Mouse (Mus musculus) mature B cell (primary cell): ENCODE data around the gene Gtse1.

ENCODE experiments used
- in situ Hi-C: fragments of 300-500 bp; cut with MboI; formaldehyde crosslinking; loops from 2 replicates; pipeline ENCODE4 v1.14.3; 2019

The Gtse1 gene

GRCm38 (mm10) chr15:85867696-85868095, 8.2 kb downstream of the Gtse1 start:
- in situ Hi-C loops: loop anchor here (10.0 kb wide), 1 partner anchor 253 kb away; no protein-coding TSS in a partner anchor

GRCm38 (mm10) chr15:85877336-85877735, 17.8 kb downstream of the Gtse1 start:
- in situ Hi-C loops: no loop called here

- in situ Hi-C loops: no loop called here
These were observed 19.4 kb downstream of the Gtse1 start, which contains the start of gene Trmu for GRCm38 (mm10) chr15:85878848-85879497. Gene Trmu (plus strand): TSS chr15:85879312.

GRCm38 (mm10) chr15:85879498-85879895, 20.0 kb downstream of the Gtse1 start:
- in situ Hi-C loops: no loop called here

GRCm38 (mm10) chr15:85885606-85886005, 26.1 kb downstream of the Gtse1 start:
- in situ Hi-C loops: no loop called here

- in situ Hi-C loops: no loop called here
These were observed 29.7 kb downstream of the Gtse1 start for GRCm38 (mm10) chr15:85889235-85889634.

- in situ Hi-C loops: no loop called here
These were observed 32.4 kb downstream of the Gtse1 start for GRCm38 (mm10) chr15:85891971-85892370.

GRCm38 (mm10) chr15:85892498-85893118, 33.1 kb downstream of the Gtse1 start:
- in situ Hi-C loops: no loop called here

GRCm38 (mm10) chr15:85893871-85894270, 34.3 kb downstream of the Gtse1 start:
- in situ Hi-C loops: no loop called here

- in situ Hi-C loops: no loop called here
These were observed 36.7 kb downstream of the Gtse1 start for GRCm38 (mm10) chr15:85896284-85896683.

GRCm38 (mm10) chr15:85897113-85897512, 37.6 kb downstream of the Gtse1 start:
- in situ Hi-C loops: no loop called here

- in situ Hi-C loops: no loop called here
These were observed 39.9 kb downstream of the Gtse1 start for GRCm38 (mm10) chr15:85899396-85899795.

GRCm38 (mm10) chr15:85900318-85900717, 40.8 kb downstream of the Gtse1 start:
- in situ Hi-C loops: no loop called here

- in situ Hi-C loops: no loop called here
These were observed 41.3 kb downstream of the Gtse1 start for GRCm38 (mm10) chr15:85900801-85901200.

- in situ Hi-C loops: no loop called here
These were observed 43.0 kb downstream of the Gtse1 start for GRCm38 (mm10) chr15:85902505-85902904.

GRCm38 (mm10) chr15:85903826-85904225, 44.3 kb downstream of the Gtse1 start:
- in situ Hi-C loops: no loop called here

- in situ Hi-C loops: loop anchor here (5.0 kb wide), 2 partner anchors 128 to 213 kb away; no protein-coding TSS in a partner anchor
These were observed 49.3 kb downstream of the Gtse1 start for GRCm38 (mm10) chr15:85908660-85909491.

- in situ Hi-C loops: loop anchor here (5.0 kb wide), 2 partner anchors 128 to 213 kb away; no protein-coding TSS in a partner anchor
These were observed 49.9 kb downstream of the Gtse1 start for GRCm38 (mm10) chr15:85909492-85909829.

GRCm38 (mm10) chr15:85909931-85910330, 50.4 kb downstream of the Gtse1 start:
- in situ Hi-C loops: loop anchor here (5.0 kb wide), 2 partner anchors 127 to 212 kb away; no protein-coding TSS in a partner anchor

GRCm38 (mm10) chr15:85913605-85914004, 54.1 kb downstream of the Gtse1 start:
- in situ Hi-C loops: no loop called here

- in situ Hi-C loops: no loop called here
These were observed 59.8 kb downstream of the Gtse1 start for GRCm38 (mm10) chr15:85919191-85919891.

- in situ Hi-C loops: no loop called here
These were observed 60.3 kb downstream of the Gtse1 start for GRCm38 (mm10) chr15:85919892-85920248.
